Mouse (Mus musculus) T-helper 17 cell (primary cell): ENCODE measurements around the gene Daw1.

Experiments
- in situ Hi-C, 2 experiments: fragments of 300-600 bp; cut with MboI, MseI; formaldehyde crosslinking; loops; 1 replicate in 1 of 2; 2 replicates in 1 of 2; pipeline ENCODE4 v1.15.1; 2025; ENCODE audit warnings: high pct_unique_total_duplicates in 2 of 2

The Daw1 gene

GRCm38 (mm10) chr1:83159603-83160002 is at the start of gene Daw1:
Daw1 (plus strand) TSS chr1:83159752.
- in situ Hi-C loops: no loop called here

- in situ Hi-C loops: no loop called here
Observed at GRCm38 (mm10) chr1:83110992-83111391, 48.6 kb upstream of the Daw1 start.

- in situ Hi-C loops: no loop called here
Observed at GRCm38 (mm10) chr1:83111726-83112125, 47.8 kb upstream of the Daw1 start.

GRCm38 (mm10) chr1:83116447-83117137 is 43.0 kb upstream of the Daw1 start, which contains the start of gene Ccl20:
Ccl20 (plus strand) TSS chr1:83116766.
- in situ Hi-C loops: no loop called here

- in situ Hi-C loops: no loop called here
Observed at GRCm38 (mm10) chr1:83117217-83117616, 42.3 kb upstream of the Daw1 start.

GRCm38 (mm10) chr1:83117661-83118060 is 41.9 kb upstream of the Daw1 start:
- in situ Hi-C loops: no loop called here

- in situ Hi-C loops: no loop called here
Observed at GRCm38 (mm10) chr1:83119903-83120302, 39.6 kb upstream of the Daw1 start.

GRCm38 (mm10) chr1:83120312-83120711 is 39.2 kb upstream of the Daw1 start:
- in situ Hi-C loops: no loop called here

GRCm38 (mm10) chr1:83123201-83123600 is 36.4 kb upstream of the Daw1 start:
- in situ Hi-C loops: no loop called here

- in situ Hi-C loops: no loop called here
Observed at GRCm38 (mm10) chr1:83135829-83136228, 23.7 kb upstream of the Daw1 start.

- in situ Hi-C loops: no loop called here
Observed at GRCm38 (mm10) chr1:83137847-83138246, 21.7 kb upstream of the Daw1 start.

- in situ Hi-C loops: no loop called here
Observed at GRCm38 (mm10) chr1:83138721-83139120, 20.8 kb upstream of the Daw1 start.

GRCm38 (mm10) chr1:83141510-83141909 is 18.0 kb upstream of the Daw1 start:
- in situ Hi-C loops: no loop called here

GRCm38 (mm10) chr1:83142055-83142454 is 17.5 kb upstream of the Daw1 start:
- in situ Hi-C loops: no loop called here

- in situ Hi-C loops: no loop called here
Observed at GRCm38 (mm10) chr1:83146547-83146946, 13.0 kb upstream of the Daw1 start.

- in situ Hi-C loops: no loop called here
Observed at GRCm38 (mm10) chr1:83150227-83150626, 9.3 kb upstream of the Daw1 start.

- in situ Hi-C loops: no loop called here
Observed at GRCm38 (mm10) chr1:83152961-83153360, 6.6 kb upstream of the Daw1 start.

GRCm38 (mm10) chr1:83156876-83157275 is 2.7 kb upstream of the Daw1 start:
- in situ Hi-C loops: no loop called here

GRCm38 (mm10) chr1:83161658-83162057 is 2.1 kb downstream of the Daw1 start:
- in situ Hi-C loops: no loop called here

- in situ Hi-C loops: no loop called here
Observed at GRCm38 (mm10) chr1:83164027-83164426, 4.5 kb downstream of the Daw1 start.

GRCm38 (mm10) chr1:83169158-83169557 is 9.6 kb downstream of the Daw1 start:
- in situ Hi-C loops: no loop called here

GRCm38 (mm10) chr1:83175985-83176384 is 16.4 kb downstream of the Daw1 start:
- in situ Hi-C loops: loop anchor here in 1 of 2 experiments (5.0 kb wide), 1 partner anchor 114 kb away; the partner anchor contains the start of gene Krtap28-13

- in situ Hi-C loops: loop anchor here in 1 of 2 experiments (5.0 kb wide), 1 partner anchor 117 kb away; the partner anchor contains the start of gene Krtap28-13
Observed at GRCm38 (mm10) chr1:83179531-83179930, 20.0 kb downstream of the Daw1 start.

- in situ Hi-C loops: no loop called here
Observed at GRCm38 (mm10) chr1:83181418-83181817, 21.9 kb downstream of the Daw1 start.
